Mouse (Mus musculus) C2C12 (cell line): ENCODE measurements around the gene Stc2. TPM values are rescaled to one million over a fixed set of nuclear protein-coding genes. Genes with fewer than 3 reads are reported as not detected.

Experiments
- H3K27me3 ChIP-seq: one replicate; pipeline ENCODE4 v1.6.1; 2011; ENCODE audit not compliant: control insufficient read depth, insufficient read depth, insufficient read length
- H3K36me3 ChIP-seq: one replicate; pipeline ENCODE4 v1.6.1; 2011; ENCODE audit not compliant: control insufficient read depth, insufficient read depth
- H3K4me3 ChIP-seq: one replicate; pipeline ENCODE4 v1.5.1; 2011; ENCODE audit warnings: mild to moderate bottlenecking, control low read depth; ENCODE audit not compliant: poor library complexity, insufficient read depth, severe bottlenecking
- H3K79me2 ChIP-seq: one replicate; pipeline ENCODE4 v1.6.1; 2011; ENCODE audit not compliant: control insufficient read depth, insufficient read depth
- H3K79me3 ChIP-seq: one replicate; pipeline ENCODE4 v1.6.1; 2011; ENCODE audit warnings: low read depth, control low read depth
- H3ac ChIP-seq: one replicate; pipeline ENCODE3; 2011; ENCODE audit warnings: low read depth; ENCODE audit not compliant: control insufficient read depth, insufficient read length
- CEBPB ChIP-seq: IDR thresholded peaks from one replicate; pipeline ENCODE4 v1.6.1; 2011; ENCODE audit warnings: low read depth, mild to moderate bottlenecking, control low read depth, moderate library complexity
- CTCF ChIP-seq: IDR thresholded peaks from one replicate; pipeline ENCODE4 v1.5.1; 2011; ENCODE audit not compliant: control insufficient read depth, insufficient read depth, insufficient read length
- FOSL1 ChIP-seq: IDR thresholded peaks from one replicate; pipeline ENCODE4 v1.8.0; 2011; ENCODE audit warnings: mild to moderate bottlenecking, low read length; ENCODE audit not compliant: poor library complexity, insufficient read depth, severe bottlenecking
- MAX ChIP-seq: IDR thresholded peaks from one replicate; pipeline ENCODE4 v1.6.1; 2011; ENCODE audit warnings: mild to moderate bottlenecking, control low read depth
- MYOD1 ChIP-seq: IDR thresholded peaks from one replicate; pipeline ENCODE4 v1.6.1; 2011; ENCODE audit warnings: low read depth; ENCODE audit not compliant: control insufficient read depth, insufficient read length
- MYOG ChIP-seq: IDR thresholded peaks from one replicate; pipeline ENCODE4 v1.6.1; 2011; ENCODE audit not compliant: control insufficient read depth, insufficient read length; ENCODE audit errors: extremely low read depth
- USF1 ChIP-seq: IDR thresholded peaks from one replicate; pipeline ENCODE4 v1.6.1; 2011; ENCODE audit warnings: low read depth, mild to moderate bottlenecking, control low read depth, moderate library complexity
- polyA plus RNA-seq: library from polyadenylated mRNA; unstranded; fragments of >200 nt; fragmentation: generic; extraction: Trizol; gene quantifications from one replicate; pipeline ENCODE4 v1.2.1, GENCODE M21; 2012; ENCODE audit warnings: missing spikeins

Gene Stc2
- polyA plus RNA-seq, 1 experiment, result 15.7 TPM

DNA sequence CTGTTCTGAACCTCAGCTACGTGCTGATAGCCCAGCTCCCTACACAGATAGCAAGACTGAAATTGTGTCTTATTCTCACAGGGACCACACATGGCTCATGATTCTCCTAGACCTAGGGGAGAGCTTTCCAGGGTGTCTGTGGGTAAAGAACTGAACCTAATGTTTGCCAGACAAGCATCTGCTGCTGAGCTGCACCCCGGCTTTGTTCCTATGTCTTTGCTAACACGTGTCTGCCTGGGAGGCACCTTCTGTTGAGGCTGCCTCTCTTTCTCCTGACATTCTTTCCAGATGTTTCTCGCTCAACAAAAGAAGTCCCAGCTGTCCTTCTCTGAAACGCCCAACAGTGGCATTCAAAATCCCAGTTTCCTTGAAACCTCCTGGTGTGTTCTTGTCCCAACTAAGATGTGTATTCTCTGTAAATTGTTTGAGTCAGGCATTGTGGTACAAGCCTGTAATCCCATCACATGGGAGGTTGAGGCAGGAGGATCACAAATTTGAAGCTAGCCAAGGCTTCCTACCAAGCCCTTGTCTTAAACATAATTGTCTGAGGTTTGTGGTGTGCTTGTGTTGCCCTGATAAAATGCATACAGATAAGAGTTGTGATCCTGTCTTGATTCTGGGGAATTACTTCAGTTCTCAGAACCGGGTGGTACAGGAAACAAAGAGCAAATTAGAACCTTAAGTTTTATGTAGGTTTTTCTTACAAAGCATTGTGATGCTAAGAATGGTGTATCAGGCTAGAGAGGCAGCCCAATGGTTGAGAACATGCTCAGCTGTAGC is 27.0 kb upstream of the Stc2 start:
- no peak overlapping the region for H3ac ChIP-seq
- TF ChIP-seq USF1 (no peak), MAX (no peak), CTCF (no peak), MYOG (no peak), CEBPB (no peak), FOSL1 (no peak), MYOD1 (no peak)
- H3K36me3 ChIP-seq, result no peaks in the 10 kb centered on the region
- H3K4me3 ChIP-seq, result no peak overlapping the region
- H3K79me3 ChIP-seq, result no peaks in the 10 kb centered on the region
- no peaks in the 10 kb centered on the region for H3K79me2 ChIP-seq
- no peaks in the 10 kb centered on the region for H3K27me3 ChIP-seq

DNA sequence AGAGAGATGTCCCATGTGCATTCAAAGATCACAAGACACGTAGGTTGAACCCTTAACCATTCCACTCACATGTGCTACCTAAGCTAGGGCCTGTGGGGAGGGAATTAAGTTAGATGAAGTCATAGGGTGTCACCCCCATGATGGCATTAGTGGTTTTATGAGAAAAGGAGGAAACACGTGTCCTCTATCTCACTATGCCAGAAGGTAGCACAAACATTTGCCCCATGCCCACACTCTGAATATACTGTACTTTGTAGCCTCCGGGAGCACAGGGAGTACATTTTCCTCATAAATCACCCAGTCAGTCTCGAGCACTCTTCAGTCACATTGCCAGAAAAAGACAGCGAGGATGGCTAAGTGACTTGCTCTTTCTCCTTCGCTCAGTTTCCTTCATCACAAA is 24.2 kb upstream of the Stc2 start:
- no peak for TF ChIP-seq CEBPB
- TF ChIP-seq MAX, result no peak
- no peak for TF ChIP-seq USF1
- no peak for TF ChIP-seq MYOG
- no peak for TF ChIP-seq CTCF
- TF ChIP-seq MYOD1, result no peak
- TF ChIP-seq FOSL1, result no peak
- Histone ChIP-seq H3K4me3 (no peak overlapping the region), H3K36me3 (no peaks in the 10 kb centered on the region), H3ac (no peak overlapping the region), H3K79me2 (no peaks in the 10 kb centered on the region), H3K79me3 (no peaks in the 10 kb centered on the region), H3K27me3 (no peaks in the 10 kb centered on the region)

DNA sequence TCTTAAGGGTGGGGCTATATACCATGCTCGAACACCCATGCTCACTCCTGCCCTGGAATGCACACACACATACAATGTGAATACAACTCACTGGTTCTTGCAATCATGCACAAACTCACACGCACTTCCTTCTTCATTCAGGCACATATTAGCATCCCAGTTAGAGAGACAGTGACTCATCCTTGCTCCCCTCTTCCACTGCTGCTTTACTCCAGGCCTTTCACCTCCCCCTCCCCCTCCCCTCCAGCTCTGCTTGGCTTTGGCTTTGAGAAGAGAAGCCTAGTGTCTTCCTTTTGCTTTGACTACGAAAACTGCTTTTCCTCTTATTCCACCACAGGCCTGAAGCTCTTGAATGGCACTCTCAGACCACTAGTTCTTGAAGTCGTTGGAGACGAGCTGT is 22.5 kb upstream of the Stc2 start:
- no peak overlapping the region for H3K4me3 ChIP-seq
- no peaks in the 10 kb centered on the region for H3K27me3 ChIP-seq
- no peak for TF ChIP-seq CEBPB
- TF ChIP-seq CTCF, result no peak
- no peak for TF ChIP-seq MYOD1
- no peak for TF ChIP-seq MAX
- no peak for TF ChIP-seq FOSL1
- no peak for TF ChIP-seq MYOG
- TF ChIP-seq USF1, result no peak
- no peaks in the 10 kb centered on the region for H3K36me3 ChIP-seq
- H3K79me3 ChIP-seq, result no peaks in the 10 kb centered on the region
- no peaks in the 10 kb centered on the region for H3K79me2 ChIP-seq
- no peak overlapping the region for H3ac ChIP-seq

DNA sequence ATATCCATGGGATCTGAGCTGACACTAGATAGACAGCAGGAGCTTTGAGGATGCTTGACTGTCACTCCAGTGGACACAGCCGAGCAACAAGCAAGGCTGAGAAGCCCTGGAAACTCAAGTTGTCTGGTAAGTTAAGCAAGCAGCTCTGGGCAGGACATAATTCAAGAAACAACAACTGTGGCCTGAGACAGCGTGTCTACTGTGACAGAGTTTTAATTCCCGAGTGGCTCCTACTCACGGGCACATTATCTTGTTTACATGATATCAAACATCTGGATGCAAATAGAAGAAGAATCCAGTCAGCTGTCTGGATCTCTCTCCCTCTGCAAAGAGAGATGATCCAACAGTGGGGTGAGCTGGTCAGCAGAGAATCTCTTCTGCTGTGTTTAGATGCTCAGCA is 19.0 kb upstream of the Stc2 start:
- TF ChIP-seq MAX (no peak), MYOG (no peak), CEBPB (no peak), USF1 (no peak), FOSL1 (no peak), MYOD1 (no peak), CTCF (no peak)
- no peaks in the 10 kb centered on the region for H3K79me2 ChIP-seq
- H3K27me3 ChIP-seq, result no peaks in the 10 kb centered on the region
- no peaks in the 10 kb centered on the region for H3K79me3 ChIP-seq
- H3ac ChIP-seq, result no peak overlapping the region
- no peaks in the 10 kb centered on the region for H3K36me3 ChIP-seq
- no peak overlapping the region for H3K4me3 ChIP-seq

DNA sequence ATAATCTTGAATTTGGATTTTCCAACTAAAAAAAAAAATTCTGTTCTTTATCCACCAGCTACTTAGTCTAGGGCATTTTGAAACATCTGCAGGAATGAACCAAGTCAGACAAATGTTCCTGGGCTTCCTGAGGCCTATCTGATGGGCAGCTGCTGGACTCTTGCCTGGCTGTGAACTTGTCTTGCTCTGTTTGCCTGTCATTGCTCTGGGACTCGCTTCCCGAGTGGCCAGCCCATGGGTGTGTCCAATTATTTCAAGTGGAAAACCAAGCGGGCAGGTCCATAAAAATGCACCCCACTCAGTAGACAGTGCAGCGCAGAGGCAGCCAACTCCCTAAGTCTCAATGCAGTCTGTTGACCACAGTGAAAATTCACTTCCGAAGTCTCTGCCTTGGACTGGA is 17.7 kb upstream of the Stc2 start:
- H3K4me3 ChIP-seq, result no peak overlapping the region
- no peaks in the 10 kb centered on the region for H3K27me3 ChIP-seq
- no peaks in the 10 kb centered on the region for H3K79me2 ChIP-seq
- no peaks in the 10 kb centered on the region for H3K36me3 ChIP-seq
- H3ac ChIP-seq, result no peak overlapping the region
- H3K79me3 ChIP-seq, result no peaks in the 10 kb centered on the region
- TF ChIP-seq USF1, result no peak

DNA sequence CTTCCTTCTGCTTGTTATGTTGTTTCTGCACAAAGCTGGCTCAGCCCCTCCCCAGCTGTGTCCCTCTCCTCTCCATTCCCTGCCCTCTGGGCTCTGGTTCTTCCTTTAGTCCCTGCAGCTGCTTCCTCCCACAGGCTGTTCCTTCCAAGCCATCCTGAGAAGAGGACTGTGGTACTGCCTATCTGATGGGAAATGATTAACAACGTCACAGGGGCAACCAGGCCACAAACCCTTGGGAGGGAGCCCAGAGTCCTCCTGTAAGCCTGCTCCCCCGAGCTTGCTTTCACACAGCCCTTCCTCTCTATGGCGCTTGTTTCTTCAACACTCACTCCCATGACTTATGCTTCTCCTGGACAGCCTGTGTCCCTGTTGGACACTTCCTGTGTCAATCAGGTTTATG is 16.7 kb upstream of the Stc2 start:
- Histone ChIP-seq H3K79me3 (no peaks in the 10 kb centered on the region), H3K4me3 (no peak overlapping the region), H3K79me2 (no peaks in the 10 kb centered on the region), H3K27me3 (no peaks in the 10 kb centered on the region), H3K36me3 (no peaks in the 10 kb centered on the region), H3ac (no peak overlapping the region)
- TF ChIP-seq USF1 (no peak), MAX (no peak), MYOD1 (no peak), CTCF (no peak), FOSL1 (no peak), MYOG (no peak), CEBPB (no peak)
